Mouse (Mus musculus) heart, adult 11 months (tissue): ENCODE measurements around the gene a.
A peak's percentile ranks its signal among the peaks of the same experiment; 100 is the strongest.

ENCODE experiments used
- DNase-seq: peaks from one replicate; pipeline ENCODE4 v3.0.0; 2022

a gene

GRCm38 (mm10) chr2:155071027-155071426 is 279.8 kb downstream of the a start:
- DNase-seq: no peak

GRCm38 (mm10) chr2:155072353-155073145 is 281.3 kb downstream of the a start:
- no peak for DNase-seq

DNA sequence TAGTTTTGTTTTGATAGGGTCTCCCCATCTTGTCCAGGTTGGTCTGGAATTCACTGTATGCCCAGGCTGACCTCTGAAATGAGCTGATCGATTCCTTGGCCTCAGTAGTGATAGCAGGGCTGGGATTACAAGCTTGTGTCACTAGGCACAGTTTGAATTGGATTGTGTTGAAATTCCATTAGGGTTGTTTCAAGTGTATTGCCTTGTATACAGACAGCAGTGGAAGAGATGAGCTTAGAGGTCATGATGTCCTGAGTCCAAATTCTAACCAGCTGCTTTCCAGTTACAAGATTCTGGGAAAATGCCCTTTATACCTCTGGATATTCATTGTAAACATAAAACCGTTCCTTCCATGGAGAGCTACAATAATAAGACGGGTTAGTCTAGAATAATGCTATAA is 282.1 kb downstream of the a start:
- DNase-seq: no peak

DNA sequence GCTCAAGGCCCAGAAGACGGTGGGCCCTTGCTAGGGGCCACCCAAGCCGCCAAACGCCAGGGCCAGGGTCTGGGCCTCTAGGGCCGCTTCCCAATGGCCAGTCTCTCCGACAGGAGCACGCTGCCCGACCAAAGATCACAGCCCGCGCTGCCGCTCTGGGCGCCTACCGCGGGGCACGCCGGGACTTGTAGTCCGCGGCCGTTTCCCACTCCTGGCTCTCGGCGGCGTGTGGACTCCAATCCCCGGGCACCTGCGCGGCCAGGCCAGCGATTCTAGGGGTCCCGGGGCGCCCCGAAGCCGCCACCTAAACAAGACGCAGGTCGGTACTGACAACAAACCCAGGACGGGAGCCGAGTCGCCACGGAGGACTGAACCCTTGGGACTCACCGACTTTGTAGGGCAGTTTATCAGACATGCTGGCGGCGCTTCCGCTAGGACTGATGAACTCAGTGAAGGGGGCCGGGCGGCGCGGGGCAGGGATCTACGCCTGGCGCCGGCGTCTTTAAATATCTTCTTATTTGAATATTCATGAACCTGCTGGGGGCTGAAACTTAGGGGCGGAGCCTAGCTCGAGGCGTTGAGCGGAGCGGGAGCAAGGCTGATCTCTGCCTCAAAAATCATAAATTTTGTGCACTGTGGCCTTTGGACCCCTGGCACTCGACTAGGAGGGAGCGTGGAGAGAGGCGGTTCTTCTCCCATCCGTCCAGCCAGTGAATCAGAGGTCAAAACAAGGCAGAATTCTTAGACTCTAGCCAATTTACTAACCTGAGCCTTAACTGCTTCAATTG is 283.0 kb downstream of the a start, which contains the start of gene Ahcy:
Gene Ahcy (minus strand): TSS at position 520 of the 788 bp plus-strand sequence.
- peak; percentile 99 for DNase-seq

DNA sequence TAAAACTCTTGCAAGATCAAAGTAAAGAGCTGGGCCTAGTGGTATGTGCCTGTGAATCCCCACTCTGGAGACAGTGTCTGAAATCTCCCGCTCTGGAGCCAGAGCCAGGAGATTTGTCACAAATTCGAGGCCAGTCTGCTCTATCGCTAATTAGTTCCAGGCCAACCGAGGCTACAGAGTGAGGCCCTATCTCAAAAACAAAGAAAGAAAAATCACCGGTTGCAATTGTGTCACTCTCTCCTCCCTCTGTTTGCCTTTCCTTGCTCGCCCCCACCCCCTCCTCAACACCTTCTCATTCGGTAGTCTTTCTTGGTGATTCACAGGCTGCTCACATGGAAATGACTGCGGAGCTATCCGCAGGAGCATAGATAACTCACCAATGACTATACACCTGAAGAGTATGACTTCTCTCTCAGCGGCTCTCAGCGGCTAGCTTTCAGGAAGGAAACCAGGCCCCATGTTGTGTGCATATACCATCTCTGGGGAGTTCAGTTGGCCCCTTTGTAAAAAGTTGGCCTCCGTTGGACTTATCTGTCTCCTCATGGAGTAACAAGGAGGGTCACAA is 283.6 kb downstream of the a start:
- no peak for DNase-seq

DNA sequence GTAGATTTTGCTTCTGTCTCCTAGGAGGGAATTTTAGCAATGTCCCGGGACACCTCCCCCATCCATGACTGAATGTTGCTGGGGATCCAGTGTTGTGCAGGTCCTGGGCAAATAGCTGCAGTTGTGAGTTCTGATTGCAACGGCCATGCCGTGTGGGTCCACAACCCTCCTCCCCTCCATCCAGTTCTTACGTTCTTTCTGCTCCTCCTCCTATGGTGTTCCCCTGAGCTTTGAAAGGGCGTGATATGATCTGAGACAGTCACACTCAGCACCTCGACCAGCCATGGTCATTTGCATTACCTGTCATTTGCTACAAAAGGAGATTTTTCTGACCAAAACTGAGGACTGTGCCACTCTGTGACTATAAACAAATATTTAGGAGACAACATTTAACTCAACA is 284.4 kb downstream of the a start:
- no peak for DNase-seq

DNA sequence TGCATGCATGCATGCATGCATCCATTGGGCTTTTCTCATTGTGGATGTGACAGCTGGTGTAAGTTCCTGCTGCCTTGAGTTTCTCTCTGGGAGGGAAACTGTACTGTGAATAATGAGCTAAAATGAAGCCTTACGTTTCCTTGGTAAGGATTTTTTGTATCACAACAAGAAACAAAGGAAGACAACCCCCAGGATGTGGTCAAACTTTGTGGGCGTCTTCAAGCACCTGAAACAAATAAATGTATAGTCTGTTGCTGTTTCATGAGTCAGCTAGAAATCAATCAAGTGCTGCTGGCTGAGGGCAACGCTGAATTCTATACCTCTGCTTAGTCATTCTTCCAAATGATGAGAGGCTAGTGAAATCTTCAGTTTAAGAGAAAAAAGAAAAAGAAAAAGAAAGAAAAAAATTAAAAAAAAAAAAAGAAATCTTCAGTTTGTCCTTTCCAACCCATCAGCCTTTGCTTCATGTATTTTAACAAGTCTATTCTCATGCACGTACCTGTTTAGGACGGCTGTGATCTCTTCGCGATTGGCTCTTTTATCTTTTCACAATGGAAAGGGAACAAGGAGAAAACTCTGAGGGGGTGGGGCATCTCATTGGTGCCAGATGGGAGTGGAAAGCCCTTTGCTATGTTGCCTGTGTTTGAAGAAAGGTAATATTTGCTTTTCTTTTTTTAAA is 288.4 kb downstream of the a start:
- no peak for DNase-seq

GRCm38 (mm10) chr2:155080179-155080530 is 289.0 kb downstream of the a start:
- DNase-seq: no peak

DNA sequence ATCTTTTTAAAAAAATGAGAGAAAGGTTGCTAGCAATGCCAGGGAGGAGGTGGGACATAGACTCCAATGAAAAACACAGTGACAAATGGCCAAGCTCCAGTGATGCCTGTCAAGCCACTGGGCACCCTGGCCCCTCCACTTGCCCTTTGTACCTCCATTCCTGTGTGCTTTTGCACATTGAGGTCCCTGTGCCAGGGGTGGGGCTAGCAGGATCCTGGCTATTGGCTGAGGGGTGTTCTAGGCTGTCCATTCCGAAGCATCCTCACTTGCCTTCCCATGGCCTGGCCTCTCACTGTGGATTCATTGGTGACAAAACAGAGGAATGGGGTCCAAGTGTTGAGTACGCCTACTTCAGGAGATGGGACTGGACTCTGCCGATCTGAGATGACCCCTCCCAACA is 289.9 kb downstream of the a start:
- DNase-seq: no peak

DNA sequence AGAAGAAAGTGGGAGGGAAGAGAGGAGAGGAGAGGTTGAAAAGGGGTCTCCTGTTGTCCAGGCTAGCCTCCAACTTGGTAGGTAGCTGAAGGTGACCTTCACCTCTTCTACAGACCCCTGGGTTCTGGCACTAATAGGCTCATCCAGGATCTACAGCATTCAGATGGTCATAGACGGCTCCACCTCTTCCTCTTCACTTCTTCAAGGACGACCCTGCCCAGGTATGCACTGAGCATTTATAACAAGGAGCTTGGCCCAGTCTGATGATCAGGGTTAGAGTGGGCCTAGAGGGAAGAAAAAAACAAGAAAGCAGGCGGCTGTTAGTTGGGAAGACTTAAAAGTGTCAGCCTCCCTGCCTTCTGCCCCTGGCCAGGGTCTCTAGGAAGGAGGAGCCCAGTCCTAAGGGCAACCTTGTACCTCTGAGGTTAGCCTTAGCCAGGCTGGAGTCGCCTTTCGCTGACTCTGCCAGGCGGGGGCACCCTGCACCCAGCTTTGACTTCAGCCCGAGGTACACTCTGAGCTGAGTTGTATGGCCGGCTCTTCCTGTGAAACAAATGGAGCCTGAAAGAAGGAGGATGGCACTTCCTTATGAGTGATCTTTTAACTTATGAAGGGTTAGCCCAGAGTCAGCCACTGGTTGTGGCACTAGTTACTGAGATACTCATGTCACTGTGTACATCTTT is 291.1 kb downstream of the a start:
- DNase-seq: no peak

DNA sequence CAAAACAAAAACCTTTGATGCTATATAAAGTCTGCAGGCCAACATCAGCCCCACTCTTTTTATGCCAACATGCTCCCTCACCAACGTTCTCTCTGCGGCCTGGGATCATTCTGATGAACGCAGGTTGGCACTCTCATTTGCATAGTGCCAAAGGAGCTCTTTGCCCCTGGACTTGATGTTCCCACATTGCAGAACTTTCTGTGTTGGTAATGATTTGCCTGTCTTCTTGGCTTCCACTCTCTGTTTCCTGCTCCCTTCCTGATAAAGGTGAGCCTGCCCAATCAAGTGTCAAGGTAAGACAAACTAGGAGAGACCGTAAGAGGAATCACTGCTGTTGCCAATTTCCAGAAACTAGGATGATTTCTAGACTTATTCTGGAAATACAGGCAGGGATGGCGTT is 293.3 kb downstream of the a start:
- DNase-seq: no peak

DNA sequence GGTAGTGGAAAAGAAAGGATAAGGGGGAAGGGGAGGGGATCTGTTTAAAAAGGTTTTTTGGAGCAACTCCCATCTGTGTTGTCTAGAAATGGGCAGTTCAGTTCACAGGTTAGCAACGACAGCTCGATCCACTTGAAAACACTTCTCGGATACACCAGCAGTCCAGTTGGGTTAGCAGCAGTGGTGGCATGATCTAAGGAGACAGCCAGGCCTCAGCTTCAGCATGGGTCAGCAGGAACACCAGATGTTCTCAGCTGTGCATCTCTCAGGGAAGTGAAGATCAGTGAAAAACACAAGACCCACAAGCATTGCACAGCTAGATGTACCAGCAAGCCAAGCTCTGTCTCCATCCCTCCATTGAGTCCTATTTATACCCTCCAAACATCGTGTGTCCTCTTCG is 295.1 kb downstream of the a start:
- DNase-seq: peak; percentile 91

- DNase-seq: no peak
Observed at GRCm38 (mm10) chr2:155088264-155088663, 297.1 kb downstream of the a start.

- no peak for DNase-seq
Observed at GRCm38 (mm10) chr2:155090909-155091742, 299.9 kb downstream of the a start.

DNA sequence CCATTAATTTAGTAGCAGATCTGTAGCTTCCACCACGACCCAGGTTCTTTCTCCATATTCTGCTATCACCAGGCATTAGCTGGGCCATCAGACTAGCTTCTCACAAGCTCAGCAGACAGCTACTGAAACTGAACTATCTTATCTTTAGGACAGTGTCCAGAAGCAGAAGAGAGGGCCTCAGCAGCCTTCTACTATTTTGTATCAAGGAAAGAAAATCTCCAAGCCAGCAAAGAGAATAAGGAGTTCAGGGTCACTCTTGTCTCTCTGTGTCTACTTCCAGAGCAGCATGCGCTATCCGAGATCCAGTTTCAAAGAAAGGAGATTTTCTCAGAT is 300.5 kb downstream of the a start:
- no peak for DNase-seq

GRCm38 (mm10) chr2:155093418-155093817 is 302.2 kb downstream of the a start:
- DNase-seq: no peak

GRCm38 (mm10) chr2:155098720-155099380 is 307.6 kb downstream of the a start:
- no peak for DNase-seq

DNA sequence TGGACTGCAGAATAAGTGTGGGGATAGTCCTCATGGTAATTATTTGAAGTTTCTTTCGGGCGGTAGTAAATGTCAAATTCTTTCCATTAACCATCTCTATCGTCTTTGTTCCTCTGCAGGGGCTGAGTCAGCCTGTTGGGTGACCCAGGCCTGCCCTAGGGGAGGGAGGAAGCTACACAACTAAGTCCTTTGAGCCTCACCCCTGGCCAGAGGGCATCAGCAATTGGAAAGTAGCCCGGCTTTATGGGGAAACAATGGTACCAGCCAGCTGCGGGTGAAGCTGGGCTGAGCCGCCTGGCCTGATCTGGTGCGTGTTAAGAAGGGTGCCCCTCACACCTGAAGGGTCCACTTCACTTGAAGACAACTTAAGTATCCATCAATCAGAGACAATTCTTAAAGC is 308.2 kb downstream of the a start:
- DNase-seq: peak; percentile 92

- peak; percentile 75 for DNase-seq
Observed at GRCm38 (mm10) chr2:155099994-155100795, 309.0 kb downstream of the a start.
